In the genomic region with DNA sequence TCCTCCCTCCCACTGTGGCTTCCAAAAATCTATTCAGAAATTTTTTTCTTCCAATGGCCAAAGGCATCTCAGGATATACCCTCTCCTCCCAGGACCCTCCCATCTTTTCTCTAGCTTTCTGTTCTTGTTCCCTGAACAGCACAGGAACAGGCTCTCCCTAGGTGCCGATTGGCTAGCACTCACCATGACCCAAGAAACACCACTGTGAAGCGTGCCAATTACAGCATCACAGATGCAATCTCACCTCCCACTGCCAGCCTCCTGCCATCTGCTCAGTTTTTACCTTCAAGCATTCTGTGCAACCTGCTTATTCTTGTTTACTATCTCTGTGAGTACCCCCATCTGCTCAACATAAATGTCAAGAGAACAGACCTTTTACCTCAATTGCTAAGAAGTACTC, we compare ENCODE assay signal across 18 mouse cellular contexts.
DNase-seq lines count a peak whose midpoint lies in the region; ATAC-seq and TF ChIP-seq lines count a peak whose summit lies in the region.
"Had no signal": no experiment of that assay in that cellular context is flagged by ENCODE, and none has a peak within 500 bp of the region (broad histone marks: within the 10 kb centered on the region; RNA-seq: fewer than 3 reads in every experiment).

No protein-coding gene starts in this region.

- H3K9me3 ChIP-seq in forebrain, embryonic 15.5 days = no peaks in the 10 kb centered on the region
- H3K9me3 ChIP-seq in forebrain, postnatal 0 days (ENCODE audit: low read length) = no peaks in the 10 kb centered on the region
- H3K9me3 ChIP-seq: embryonic facial prominence, embryonic 10.5 days; liver, embryonic 15.5 days had no signal

- H3K4me1 ChIP-seq in forebrain, embryonic 15.5 days = peaks cover 2% of the 10 kb centered on the region; the same call in 1 of the 2 replicates
- no peaks in the 10 kb centered on the region for H3K4me1 ChIP-seq in forebrain, postnatal 0 days (ENCODE audit: insufficient read depth)
- H3K4me1 ChIP-seq: embryonic facial prominence, embryonic 10.5 days; liver, embryonic 15.5 days had no signal

- no peak overlapping the region for H3K27ac ChIP-seq in forebrain, embryonic 15.5 days (replicated peaks)
- no peak overlapping the region for H3K27ac ChIP-seq in forebrain, postnatal 0 days (ENCODE audit: low read depth, low read length)
- H3K27ac ChIP-seq: embryonic facial prominence, embryonic 10.5 days; heart, embryonic 13.5 days; liver, embryonic 15.5 days; stomach, postnatal 0 days had no signal

- no peak overlapping the region for H3K4me2 ChIP-seq in forebrain, embryonic 15.5 days (replicated peaks)
- H3K4me2 ChIP-seq in forebrain, postnatal 0 days (ENCODE audit: low read depth) = no peak overlapping the region
- H3K4me2 ChIP-seq: heart, embryonic 13.5 days; liver, embryonic 15.5 days had no signal

- DNase-seq in forebrain, postnatal 0 days = no peak
- DNase-seq in right cerebral cortex, adult 18-20 months = peak; percentile 26
- no peak for DNase-seq in right cerebral cortex, postnatal 14 days
- peak; percentile 19 for DNase-seq in gonadal fat pad, adult 2 months (ENCODE audit: low read depth)
- peak; percentile 5 to 20 for DNase-seq in right cerebral cortex, postnatal 36 days (ENCODE audit: low spot score in 2 of 2)
- no peak for DNase-seq in spleen, postnatal 10 days (ENCODE audit: low spot score in 2 of 2)
- DNase-seq: gastrocnemius, postnatal 25 days; kidney, postnatal 25 days; lung, postnatal 14 days; spleen, adult 18-20 months had no signal

- ATAC-seq in forebrain, embryonic 15.5 days (replicated peaks) = peak; percentile 64
- no peak for ATAC-seq in forebrain, postnatal 0 days
- no peak for ATAC-seq in erythroid progenitor cell, adult 5-6 weeks (replicated peaks; ENCODE audit: low FRiP score, poor library complexity, severe bottlenecking)
- ATAC-seq: intestine, postnatal 0 days had no signal

- no peaks in the 10 kb centered on the region for H3K27me3 ChIP-seq in forebrain, embryonic 15.5 days
- H3K27me3 ChIP-seq in forebrain, postnatal 0 days (ENCODE audit: insufficient read depth, low read length) = no peaks in the 10 kb centered on the region
- H3K27me3 ChIP-seq: heart, embryonic 13.5 days; liver, embryonic 15.5 days had no signal

- WGBS in forebrain, embryonic 15.5 days = 52% methylated on average over 2 of the region's 2 CpGs
- 61% methylated on average over 2 of the region's 2 CpGs for WGBS in forebrain, postnatal 0 days

- H3K4me3 ChIP-seq in forebrain, embryonic 15.5 days = no peak overlapping the region
- H3K4me3 ChIP-seq in forebrain, postnatal 0 days (ENCODE audit: low read depth, low read length) = no peak overlapping the region
- H3K4me3 ChIP-seq: embryonic facial prominence, embryonic 10.5 days; heart, embryonic 13.5 days; liver, embryonic 15.5 days; myocyte had no signal

- no peaks in the 10 kb centered on the region for H3K36me3 ChIP-seq in forebrain, embryonic 15.5 days
- no peaks in the 10 kb centered on the region for H3K36me3 ChIP-seq in forebrain, postnatal 0 days (ENCODE audit: insufficient read depth)
- H3K36me3 ChIP-seq: embryonic facial prominence, embryonic 10.5 days; heart, embryonic 13.5 days; liver, embryonic 15.5 days had no signal

- no peak for TF ChIP-seq CTCF in forebrain, postnatal 0 days (IDR thresholded peaks at IDR 0.05; ENCODE audit: low read depth)

- H3K9ac ChIP-seq in forebrain, embryonic 15.5 days (replicated peaks) = no peak overlapping the region
- H3K9ac ChIP-seq in forebrain, postnatal 0 days = no peak overlapping the region
- H3K9ac ChIP-seq: heart, embryonic 13.5 days; liver, embryonic 15.5 days had no signal

Comparison
In these comparisons a context has a peak if more than half of its experiments do, and no peak if none do; other contexts are left out.
1. DNase-seq: peak in right cerebral cortex, adult 18-20 months (single experiment), gonadal fat pad, adult 2 months (single experiment) and right cerebral cortex, postnatal 36 days (2 of 2); none in forebrain, postnatal 0 days (single experiment), right cerebral cortex, postnatal 14 days (single experiment) and spleen, postnatal 10 days (0 of 2).